Mouse (Mus musculus) kidney, postnatal 0 days (tissue): ENCODE data around the gene Clybl. TPM values are rescaled to one million over a fixed set of nuclear protein-coding genes. Genes with fewer than 3 reads are reported as not detected.

Experiments used
- ATAC-seq: fragments of 200-750 bp; cut with Nextera tagmentation; replicated peaks from 2 replicates; pipeline ENCODE4 v1.8.0; 2017; ENCODE audit warnings: low read depth, moderate number of reproducible peaks, moderate TSS enrichment, moderate library complexity; ENCODE audit not compliant: low FRiP score
- DNase-seq: peaks from one replicate; pipeline ENCODE4 v3.0.0-alpha.2; 2016; ENCODE audit warnings: low spot score
- H3K27ac ChIP-seq: fragments of 300-500 bp; sonication (generic); 2 replicates; pipeline ENCODE4 v1.5.1; 2014; ENCODE audit warnings: mild to moderate bottlenecking
- H3K27me3 ChIP-seq: fragments of 300-500 bp; sonication (generic); 2 replicates; pipeline ENCODE4 v1.6.1; 2014; ENCODE audit warnings: low read length, mixed read lengths; ENCODE audit not compliant: insufficient read depth
- H3K36me3 ChIP-seq: fragments of 300-500 bp; sonication (generic); 2 replicates; pipeline ENCODE4 v1.6.1; 2014; ENCODE audit warnings: low read length, mixed read lengths; ENCODE audit not compliant: insufficient read depth
- H3K4me1 ChIP-seq: fragments of 300-500 bp; sonication (generic); replicated peaks from 2 replicates; pipeline ENCODE4 v1.6.1; 2014; ENCODE audit warnings: antibody characterized with exemption, low read length, mixed read lengths; ENCODE audit not compliant: insufficient read depth
- H3K4me2 ChIP-seq: fragments of 300-500 bp; sonication (generic); 2 replicates; pipeline ENCODE4 v1.6.1; 2014; ENCODE audit warnings: mild to moderate bottlenecking, low read length, moderate library complexity, mixed read lengths
- H3K4me3 ChIP-seq: fragments of 300-500 bp; sonication (generic); replicated peaks from 2 replicates; pipeline ENCODE4 v1.5.1; 2014; ENCODE audit warnings: low read depth, low read length
- H3K9ac ChIP-seq: fragments of 300-500 bp; sonication (generic); 2 replicates; pipeline ENCODE4 v1.6.1; 2014; ENCODE audit warnings: low read depth, low read length
- H3K9me3 ChIP-seq: fragments of 300-500 bp; sonication (generic); replicated peaks from 2 replicates; pipeline ENCODE4 v1.6.1; 2016; ENCODE audit warnings: low read length, inconsistent platforms, mixed read lengths
- CTCF ChIP-seq: IDR thresholded peaks from 2 replicates; pipeline ENCODE4 v1.5.1; 2016; ENCODE audit warnings: antibody characterized with exemption, low read depth, mild to moderate bottlenecking, moderate library complexity
- WGBS: fragments of 180-500 bp; shearing (Covaris S2); extraction: QIAGEN DNeasy Blood & Tissue Kit; methylation state at CpG from one replicate; pipeline ENCODE4 v1.1.7; 2014; 5-methylcytosine and 5-hydroxymethylcytosine counted together
- polyA plus RNA-seq: library from polyadenylated mRNA; unstranded; fragments of >200 nt; fragmentation: Nextera tagmentation; extraction: Ambion mirVana; gene quantifications from 2 replicates; pipeline ENCODE4 v1.2.1, GENCODE M21; 2015

Gene Clybl
- polyA plus RNA-seq, 1 experiment from 2014 or later, result 45.7 TPM

- Histone ChIP-seq H3K4me3 (no peak overlapping the region), H3K9me3 (no peaks in the 10 kb centered on the region), H3K27ac (no peak overlapping the region), H3K4me1 (no peaks in the 10 kb centered on the region), H3K27me3 (no peaks in the 10 kb centered on the region), H3K4me2 (no peak overlapping the region), H3K9ac (no peak overlapping the region), H3K36me3 (no peaks in the 10 kb centered on the region)
- WGBS, result 25% methylated on average over 10 of the region's 10 CpGs
- ATAC-seq (no peak), DNase-seq (peak; percentile 70)
- TF ChIP-seq CTCF, result no peak
Measured at GRCm38 (mm10) chr14:122426529-122427203, 245.2 kb downstream of the Clybl start.

- no peaks in the 10 kb centered on the region for H3K36me3 ChIP-seq
- TF ChIP-seq CTCF, result no peak
- no peaks in the 10 kb centered on the region for H3K4me1 ChIP-seq
- H3K4me3 ChIP-seq, result no peak overlapping the region
- H3K4me2 ChIP-seq, result no peak overlapping the region
- H3K27me3 ChIP-seq, result no peaks in the 10 kb centered on the region
- H3K27ac ChIP-seq, result no peak overlapping the region
- no peaks in the 10 kb centered on the region for H3K9me3 ChIP-seq
- no peak overlapping the region for H3K9ac ChIP-seq
- 40% methylated on average over 8 of the region's 8 CpGs for WGBS
- DNase-seq, result no peak
- no peak for ATAC-seq
Measured at GRCm38 (mm10) chr14:122427204-122427560, 245.7 kb downstream of the Clybl start.

- Histone ChIP-seq H3K9ac (no peak overlapping the region), H3K9me3 (no peaks in the 10 kb centered on the region), H3K27me3 (no peaks in the 10 kb centered on the region), H3K36me3 (no peaks in the 10 kb centered on the region), H3K27ac (no peak overlapping the region), H3K4me2 (no peak overlapping the region), H3K4me1 (no peaks in the 10 kb centered on the region), H3K4me3 (no peak overlapping the region)
- no peak for TF ChIP-seq CTCF
- WGBS, result 90% methylated on average over 3 of the region's 3 CpGs
- no peak for ATAC-seq
- DNase-seq, result no peak
Measured at GRCm38 (mm10) chr14:122427654-122428053, 246.2 kb downstream of the Clybl start.

- DNase-seq (no peak), ATAC-seq (no peak)
- no peak for TF ChIP-seq CTCF
- H3K27me3 ChIP-seq, result no peaks in the 10 kb centered on the region
- H3K9me3 ChIP-seq, result no peaks in the 10 kb centered on the region
- no peaks in the 10 kb centered on the region for H3K4me1 ChIP-seq
- no peak overlapping the region for H3K4me3 ChIP-seq
- 66% methylated on average over 3 of the region's 3 CpGs for WGBS
- no peak overlapping the region for H3K4me2 ChIP-seq
- H3K36me3 ChIP-seq, result no peaks in the 10 kb centered on the region
- H3K27ac ChIP-seq, result no peak overlapping the region
- H3K9ac ChIP-seq, result no peak overlapping the region
Measured at GRCm38 (mm10) chr14:122432558-122432957, 251.1 kb downstream of the Clybl start.

GRCm38 (mm10) chr14:122434039-122434438, 252.5 kb downstream of the Clybl start:
- WGBS, result 76% methylated on average over 10 of the region's 10 CpGs
- H3K4me1 ChIP-seq, result no peaks in the 10 kb centered on the region
- H3K4me2 ChIP-seq, result no peak overlapping the region
- no peak overlapping the region for H3K9ac ChIP-seq
- H3K4me3 ChIP-seq, result no peak overlapping the region
- H3K36me3 ChIP-seq, result no peaks in the 10 kb centered on the region
- ATAC-seq (no peak), DNase-seq (no peak)
- H3K27ac ChIP-seq, result no peak overlapping the region
- H3K9me3 ChIP-seq, result no peaks in the 10 kb centered on the region
- no peak for TF ChIP-seq CTCF
- H3K27me3 ChIP-seq, result no peaks in the 10 kb centered on the region

GRCm38 (mm10) chr14:122436850-122437249, 255.3 kb downstream of the Clybl start:
- DNase-seq, result no peak
- H3K9ac ChIP-seq, result no peak overlapping the region
- no peak overlapping the region for H3K4me3 ChIP-seq
- TF ChIP-seq CTCF, result no peak
- H3K36me3 ChIP-seq, result no peaks in the 10 kb centered on the region
- 58% methylated on average over 10 of the region's 10 CpGs for WGBS
- H3K9me3 ChIP-seq, result no peaks in the 10 kb centered on the region
- no peak overlapping the region for H3K4me2 ChIP-seq
- no peaks in the 10 kb centered on the region for H3K27me3 ChIP-seq
- no peaks in the 10 kb centered on the region for H3K4me1 ChIP-seq
- H3K27ac ChIP-seq, result no peak overlapping the region
- ATAC-seq, result no peak
